Mouse (Mus musculus): ENCODE measurements at regions not wholly inside any gene's neighbourhood (a gene's known extent, or its start where the extent isn't known, plus 50 kb on each side); places are given as distances from the start of the nearest gene placed in this dataset.
A peak's percentile ranks its signal among the peaks of the same experiment; 100 is the strongest.

GRCm38 (mm10) chr4:22047730-22048455 lies 116.8 kb downstream of the Faxc start:
- ATAC-seq (ENCODE audit: low read depth) = no peak
- Histone ChIP-seq H3K27ac (ENCODE audit: low read depth, low read length) (no peak overlapping the region), H3K27me3 (ENCODE audit: control insufficient read depth, insufficient read depth, low read length) (no peaks in the 10 kb centered on the region), H3K36me3 (ENCODE audit: control insufficient read depth, insufficient read depth, low read length) (no peaks in the 10 kb centered on the region), H3K4me3 (ENCODE audit: low read depth, low read length) (no peak overlapping the region), H3K4me1 (ENCODE audit: control insufficient read depth, insufficient read depth, low read length) (no peaks in the 10 kb centered on the region), H3K4me2 (ENCODE audit: low read depth, low read length) (no peak overlapping the region), H3K9me3 (ENCODE audit: control insufficient read depth, low read length) (no peaks in the 10 kb centered on the region), H3K9ac (replicated peaks; ENCODE audit: low read depth, low read length) (no peak overlapping the region)
- 61% methylated on average over 8 of the region's 8 CpGs for WGBS

- Histone ChIP-seq H3K4me1 (ENCODE audit: control insufficient read depth, insufficient read depth, low read length) (peaks cover 6% of the 10 kb centered on the region; the same call in 1 of the 2 replicates), H3K9me3 (ENCODE audit: control insufficient read depth, low read length) (no peaks in the 10 kb centered on the region), H3K36me3 (ENCODE audit: control insufficient read depth, insufficient read depth, low read length) (no peaks in the 10 kb centered on the region), H3K4me2 (ENCODE audit: low read depth, low read length) (no peak overlapping the region), H3K9ac (replicated peaks; ENCODE audit: low read depth, low read length) (no peak overlapping the region), H3K27me3 (ENCODE audit: control insufficient read depth, insufficient read depth, low read length) (no peaks in the 10 kb centered on the region), H3K27ac (ENCODE audit: low read depth, low read length) (no peak overlapping the region), H3K4me3 (ENCODE audit: low read depth, low read length) (no peak overlapping the region)
- WGBS = 25% methylated on average over 5 of the region's 5 CpGs
- 0 out of 2 replicates have a peak, but pooled peaks have one; percentile 38 for ATAC-seq (ENCODE audit: low read depth)
Measured at GRCm38 (mm10) chr4:22066785-22067433, 135.8 kb downstream of the Faxc start.

GRCm38 (mm10) chr4:22067678-22068299 lies 136.7 kb downstream of the Faxc start:
- no peak overlapping the region for H3K9ac ChIP-seq (replicated peaks; ENCODE audit: low read depth, low read length)
- H3K9me3 ChIP-seq (ENCODE audit: control insufficient read depth, low read length) = no peaks in the 10 kb centered on the region
- no peak overlapping the region for H3K4me3 ChIP-seq (ENCODE audit: low read depth, low read length)
- 64% methylated on average over 14 of the region's 14 CpGs for WGBS
- no peak overlapping the region for H3K27ac ChIP-seq (ENCODE audit: low read depth, low read length)
- H3K27me3 ChIP-seq (ENCODE audit: control insufficient read depth, insufficient read depth, low read length) = no peaks in the 10 kb centered on the region
- 0 out of 2 replicates have a peak, but pooled peaks have one; percentile 34 for ATAC-seq (ENCODE audit: low read depth)
- no peak overlapping the region for H3K4me2 ChIP-seq (ENCODE audit: low read depth, low read length)
- peaks cover 6% of the 10 kb centered on the region; the same call in 1 of the 2 replicates for H3K4me1 ChIP-seq (ENCODE audit: control insufficient read depth, insufficient read depth, low read length)
- no peaks in the 10 kb centered on the region for H3K36me3 ChIP-seq (ENCODE audit: control insufficient read depth, insufficient read depth, low read length)

- H3K27ac ChIP-seq (ENCODE audit: low read depth, low read length) = no peak overlapping the region
- no peak overlapping the region for H3K4me2 ChIP-seq (ENCODE audit: low read depth, low read length)
- H3K9ac ChIP-seq (replicated peaks; ENCODE audit: low read depth, low read length) = no peak overlapping the region
- no peaks in the 10 kb centered on the region for H3K4me1 ChIP-seq (ENCODE audit: control insufficient read depth, insufficient read depth, low read length)
- no peak overlapping the region for H3K4me3 ChIP-seq (ENCODE audit: low read depth, low read length)
- 18% methylated on average over 3 of the region's 3 CpGs for WGBS
- no peak for ATAC-seq (ENCODE audit: low read depth)
- H3K36me3 ChIP-seq (ENCODE audit: control insufficient read depth, insufficient read depth, low read length) = no peaks in the 10 kb centered on the region
- H3K9me3 ChIP-seq (ENCODE audit: control insufficient read depth, low read length) = 0 out of 2 replicates have a peak, but pooled peaks cover 2% of the 10 kb centered on the region
- no peaks in the 10 kb centered on the region for H3K27me3 ChIP-seq (ENCODE audit: control insufficient read depth, insufficient read depth, low read length)
Measured at GRCm38 (mm10) chr4:22088209-22088787, 157.2 kb downstream of the Faxc start.

GRCm38 (mm10) chr4:22089637-22090041 lies 158.5 kb downstream of the Faxc start:
- ATAC-seq (ENCODE audit: low read depth) = no peak

GRCm38 (mm10) chr4:22090536-22090935 lies 159.4 kb downstream of the Faxc start:
- Histone ChIP-seq H3K4me2 (ENCODE audit: low read depth, low read length) (no peak overlapping the region), H3K9ac (replicated peaks; ENCODE audit: low read depth, low read length) (no peak overlapping the region), H3K9me3 (ENCODE audit: control insufficient read depth, low read length) (no peaks in the 10 kb centered on the region), H3K4me1 (ENCODE audit: control insufficient read depth, insufficient read depth, low read length) (no peaks in the 10 kb centered on the region), H3K27me3 (ENCODE audit: control insufficient read depth, insufficient read depth, low read length) (no peaks in the 10 kb centered on the region), H3K36me3 (ENCODE audit: control insufficient read depth, insufficient read depth, low read length) (no peaks in the 10 kb centered on the region), H3K4me3 (ENCODE audit: low read depth, low read length) (no peak overlapping the region), H3K27ac (ENCODE audit: low read depth, low read length) (no peak overlapping the region)
- WGBS = 83% methylated on average over 11 of the region's 11 CpGs
- no peak for ATAC-seq (ENCODE audit: low read depth)

More at GRCm38 (mm10) chr4:22089637-22090041, 158.5 kb downstream of the Faxc start:
- no peak overlapping the region for H3K4me2 ChIP-seq (ENCODE audit: low read depth, low read length)
- H3K4me3 ChIP-seq (ENCODE audit: low read depth, low read length) = no peak overlapping the region
- H3K9me3 ChIP-seq (ENCODE audit: control insufficient read depth, low read length) = no peaks in the 10 kb centered on the region
- 89% methylated on average over 1 of the region's 1 CpGs for WGBS
- H3K36me3 ChIP-seq (ENCODE audit: control insufficient read depth, insufficient read depth, low read length) = no peaks in the 10 kb centered on the region
- no peaks in the 10 kb centered on the region for H3K4me1 ChIP-seq (ENCODE audit: control insufficient read depth, insufficient read depth, low read length)
- no peak overlapping the region for H3K9ac ChIP-seq (replicated peaks; ENCODE audit: low read depth, low read length)
- H3K27ac ChIP-seq (ENCODE audit: low read depth, low read length) = no peak overlapping the region
- no peaks in the 10 kb centered on the region for H3K27me3 ChIP-seq (ENCODE audit: control insufficient read depth, insufficient read depth, low read length)

GRCm38 (mm10) chr4:22092551-22092950 lies 161.4 kb downstream of the Faxc start:
- Histone ChIP-seq H3K9me3 (ENCODE audit: control insufficient read depth, low read length) (no peaks in the 10 kb centered on the region), H3K27ac (ENCODE audit: low read depth, low read length) (no peak overlapping the region), H3K27me3 (ENCODE audit: control insufficient read depth, insufficient read depth, low read length) (no peaks in the 10 kb centered on the region), H3K36me3 (ENCODE audit: control insufficient read depth, insufficient read depth, low read length) (no peaks in the 10 kb centered on the region), H3K4me1 (ENCODE audit: control insufficient read depth, insufficient read depth, low read length) (peaks cover 3% of the 10 kb centered on the region; the same call in 1 of the 2 replicates), H3K9ac (replicated peaks; ENCODE audit: low read depth, low read length) (no peak overlapping the region), H3K4me2 (ENCODE audit: low read depth, low read length) (no peak overlapping the region), H3K4me3 (ENCODE audit: low read depth, low read length) (no peak overlapping the region)
- WGBS = 85% methylated on average over 4 of the region's 4 CpGs
- no peak for ATAC-seq (ENCODE audit: low read depth)

- no peaks in the 10 kb centered on the region for H3K36me3 ChIP-seq (ENCODE audit: control insufficient read depth, insufficient read depth, low read length)
- H3K4me1 ChIP-seq (ENCODE audit: control insufficient read depth, insufficient read depth, low read length) = peaks cover 3% of the 10 kb centered on the region; the same call in 1 of the 2 replicates
- peak; percentile 85 for ATAC-seq (ENCODE audit: low read depth)
- peak overlapping the region; percentile 15; the same call in 1 of the 2 replicates for H3K4me2 ChIP-seq (ENCODE audit: low read depth, low read length)
- 18% methylated on average over 11 of the region's 11 CpGs for WGBS
- H3K27ac ChIP-seq (ENCODE audit: low read depth, low read length) = peak overlapping the region; percentile 65; the same call in 1 of the 2 replicates
- no peaks in the 10 kb centered on the region for H3K9me3 ChIP-seq (ENCODE audit: control insufficient read depth, low read length)
- no peak overlapping the region for H3K9ac ChIP-seq (replicated peaks; ENCODE audit: low read depth, low read length)
- H3K27me3 ChIP-seq (ENCODE audit: control insufficient read depth, insufficient read depth, low read length) = no peaks in the 10 kb centered on the region
- no peak overlapping the region for H3K4me3 ChIP-seq (ENCODE audit: low read depth, low read length)
Measured at GRCm38 (mm10) chr4:22095257-22096031, 164.3 kb downstream of the Faxc start.
